Mouse (Mus musculus): ENCODE results near the gene Washc1.

DNA sequence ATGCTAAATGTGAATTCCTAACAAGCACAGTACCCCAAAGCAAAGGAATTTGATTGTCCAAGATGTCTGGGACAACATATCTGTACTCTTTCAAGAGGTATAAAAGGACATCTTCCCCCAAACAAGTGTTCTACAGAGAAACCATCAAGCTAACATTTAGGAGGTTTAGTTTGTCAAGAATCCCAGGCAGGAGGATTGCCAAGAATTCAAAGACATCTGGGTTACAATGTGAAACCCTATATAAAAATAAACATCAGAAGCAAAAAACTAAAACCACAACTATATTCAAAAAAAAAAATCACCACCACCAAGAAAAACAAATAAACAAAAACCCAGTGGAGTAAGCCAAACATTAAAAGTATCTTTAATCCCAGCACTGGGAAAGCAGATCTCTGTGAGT lies 21.1 kb upstream of the Washc1 start:
- TF ChIP-seq POLR2A (IDR thresholded peaks at IDR 0.05; ENCODE audit: insufficient read length, low read depth), result no peak
- no peak for TF ChIP-seq CEBPB (IDR thresholded peaks at IDR 0.05; ENCODE audit: insufficient read depth, poor library complexity, severe bottlenecking)

Measured in myocyte (in vitro differentiated cells).